Mouse (Mus musculus) gastrocnemius, postnatal 25 days (tissue): Measurements from ENCODE around the gene Pdzk1. TPM values are rescaled to one million over a fixed set of nuclear protein-coding genes. Genes with fewer than 3 reads are reported as not detected.

Experiments used
- DNase-seq: peaks from one replicate; pipeline ENCODE4 v3.0.0; 2022
- total RNA-seq, 2 experiments: library from RNA; stranded (reverse); gene quantifications; 1 replicate in 1 of 2; 2 replicates in 1 of 2; pipeline ENCODE4 v1.2.3; 2021

Pdzk1 gene
- total RNA-seq, 2 experiments from 2014 or later, result not detected

GRCm38 (mm10) chr3:96883690-96884089 is 54.6 kb downstream of the Pdzk1 start:
- no peak for DNase-seq

- no peak for DNase-seq
Measured at GRCm38 (mm10) chr3:96902336-96902999, 73.4 kb downstream of the Pdzk1 start.

DNA sequence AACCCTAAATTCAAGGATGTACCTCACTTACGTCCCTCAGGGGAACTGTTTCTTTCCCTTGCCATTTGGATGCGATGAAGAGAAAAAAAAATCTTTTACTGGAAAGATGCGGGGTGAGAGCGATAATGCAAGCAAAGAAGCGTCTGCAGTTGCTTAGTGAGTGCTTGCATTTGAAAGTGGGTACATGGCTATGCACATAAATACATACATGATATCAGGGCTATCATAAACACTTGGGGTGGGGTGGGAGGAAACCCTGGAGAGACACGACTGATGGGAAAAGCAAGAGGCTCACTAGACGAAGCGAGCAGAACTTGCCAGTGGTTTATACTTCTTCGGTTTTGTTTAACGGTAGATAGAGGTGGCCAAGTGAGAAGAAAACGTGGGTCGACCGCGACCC is 75.3 kb downstream of the Pdzk1 start, which contains the start of gene Gja5:
Gene Gja5, plus strand, starts transcription at position 301 of the 400 bp plus-strand sequence.
- no peak for DNase-seq

GRCm38 (mm10) chr3:96904851-96905541 is 75.9 kb downstream of the Pdzk1 start, which contains the start of gene Gpr89:
TSS of gene Gpr89 (minus strand) at chr3:96905346.
- peak; percentile 88 for DNase-seq

DNA sequence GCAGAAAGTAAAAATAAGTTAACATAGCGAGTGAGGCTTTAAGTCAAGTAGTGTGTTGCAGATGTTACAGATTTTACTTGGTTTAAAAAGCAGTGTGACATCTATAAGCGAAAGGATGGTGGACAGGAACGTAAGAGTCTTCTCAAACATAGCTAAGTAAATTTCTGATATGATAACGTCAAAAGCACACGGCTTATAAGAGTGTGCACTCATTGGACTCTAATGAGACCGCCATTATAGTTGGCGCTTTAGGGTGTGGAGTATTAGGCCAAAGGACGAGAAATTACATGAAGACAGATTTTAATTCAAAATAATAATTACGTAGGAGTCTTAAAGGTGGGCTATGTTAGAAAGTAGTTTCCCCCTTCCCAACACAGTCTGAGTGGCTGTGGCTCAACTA is 76.5 kb downstream of the Pdzk1 start:
- DNase-seq, result no peak

Other genes with a start within 250 kb of the Pdzk1 start
- 10 to 100 TPM; 34.0 to 38.1 TPM for gene Polr3gl, start 235.1 kb upstream of the Pdzk1 start, total RNA-seq
- 1 to 10 TPM in 1 of 2 experiments, under 1 TPM in 1; 0.95 to 1.1 TPM for gene Ankrd34a, start 232.6 kb upstream of the Pdzk1 start, total RNA-seq
- gene Lix1l, start 228.1 kb upstream of the Pdzk1 start, total RNA-seq, result 1 to 10 TPM; 6.7 to 7.0 TPM
- gene Rbm8a, start 199.4 kb upstream of the Pdzk1 start, total RNA-seq, result 10 to 100 TPM; 22.9 to 24.1 TPM
- gene Pex11b, start 193.9 kb upstream of the Pdzk1 start, total RNA-seq, result 10 to 100 TPM; 20.4 to 22.1 TPM
- gene Gm42957, start 193.8 kb upstream of the Pdzk1 start, total RNA-seq, result under 1 TPM; 0.10 to 0.13 TPM
- gene Itga10, start 183.7 kb upstream of the Pdzk1 start, total RNA-seq, result 1 to 10 TPM in 1 of 2 experiments, under 1 TPM in 1; 0.70 to 1.2 TPM
- gene Ankrd35, start 159.2 kb upstream of the Pdzk1 start, total RNA-seq, result under 1 TPM; 0.51 to 0.67 TPM
- gene Pias3, start 132.9 kb upstream of the Pdzk1 start, total RNA-seq, result 1 to 10 TPM; 6.5 to 6.9 TPM
- under 1 TPM; 0.56 to 0.67 TPM for gene Nudt17, start 120.7 kb upstream of the Pdzk1 start, total RNA-seq
- gene Polr3c, start 101.7 kb upstream of the Pdzk1 start, total RNA-seq, result 10 to 100 TPM; 18.0 to 20.6 TPM
- gene Rnf115, start 101.6 kb upstream of the Pdzk1 start, total RNA-seq, result 100 to 1,000 TPM in 1 of 2 experiments, 10 to 100 TPM in 1; 87.8 to 109 TPM
- not detected for gene Cd160, start 67 bp downstream of the Pdzk1 start, total RNA-seq
- gene Gja5, start 75.4 kb downstream of the Pdzk1 start, total RNA-seq, result 1 to 10 TPM; 2.8 to 6.2 TPM
- 10 to 100 TPM; 13.8 to 20.6 TPM for gene Gpr89, start 76.1 kb downstream of the Pdzk1 start, total RNA-seq
- not detected for gene Gja8, start 96.7 kb downstream of the Pdzk1 start, total RNA-seq